Mouse (Mus musculus) stomach, embryonic 14.5 days (tissue): ENCODE data around the gene Cutc. TPM values are rescaled to one million over a fixed set of nuclear protein-coding genes. Genes with fewer than 3 reads are reported as not detected.

ENCODE experiments used
- ATAC-seq: fragments of 200-750 bp; cut with Nextera tagmentation; 2 replicates; pipeline ENCODE4 v1.8.0; 2017; ENCODE audit warnings: low read depth, moderate TSS enrichment; ENCODE audit not compliant: insufficient number of reproducible peaks, insufficient read depth, low FRiP score
- H3K27ac ChIP-seq: fragments of 300-500 bp; sonication (generic); 2 replicates; pipeline ENCODE4 v1.5.1; 2014; ENCODE audit warnings: mild to moderate bottlenecking, low read length, moderate library complexity, mixed read lengths
- H3K27me3 ChIP-seq: fragments of 300-500 bp; sonication (generic); 2 replicates; pipeline ENCODE4 v1.6.1; 2014; ENCODE audit warnings: low read length, control low read depth, mixed read lengths; ENCODE audit not compliant: control insufficient read depth, insufficient read depth
- H3K36me3 ChIP-seq: fragments of 300-500 bp; sonication (generic); 2 replicates; pipeline ENCODE4 v1.6.1; 2014; ENCODE audit warnings: mild to moderate bottlenecking, control low read depth, low read length, moderate library complexity, mixed read lengths; ENCODE audit not compliant: control insufficient read depth, insufficient read depth
- H3K4me1 ChIP-seq: fragments of 300-500 bp; sonication (generic); 2 replicates; pipeline ENCODE4 v1.6.1; 2014; ENCODE audit warnings: low read length, control low read depth, mixed read lengths; ENCODE audit not compliant: control insufficient read depth, insufficient read depth
- H3K4me2 ChIP-seq: fragments of 300-500 bp; sonication (generic); replicated peaks from 2 replicates; pipeline ENCODE4 v1.6.1; 2014; ENCODE audit warnings: low read depth, low read length, control low read depth
- H3K4me3 ChIP-seq: fragments of 300-500 bp; sonication (generic); 2 replicates; pipeline ENCODE4 v1.5.1; 2014; ENCODE audit warnings: low read depth, low read length, control low read depth
- H3K9ac ChIP-seq: fragments of 300-500 bp; sonication (generic); replicated peaks from 2 replicates; pipeline ENCODE4 v1.6.1; 2014; ENCODE audit warnings: low read depth, mild to moderate bottlenecking, control low read depth, low read length, moderate library complexity, mixed read lengths
- H3K9me3 ChIP-seq: fragments of 300-500 bp; sonication (generic); 2 replicates; pipeline ENCODE4 v1.6.1; 2016; ENCODE audit warnings: low read depth, low read length, control low read depth; ENCODE audit not compliant: control insufficient read depth
- WGBS: fragments of 180-500 bp; shearing (Covaris S2); extraction: QIAGEN DNeasy Blood & Tissue Kit; methylation state at CpG from one replicate; pipeline ENCODE4 v1.1.7; 2014; 5-methylcytosine and 5-hydroxymethylcytosine counted together
- polyA plus RNA-seq: library from polyadenylated mRNA; unstranded; fragments of >200 nt; fragmentation: Nextera tagmentation; extraction: Ambion mirVana; gene quantifications from 2 replicates; pipeline ENCODE4 v1.2.1, GENCODE M21; 2014

Cutc gene
- polyA plus RNA-seq, 1 experiment from 2014 or later: 14.8 TPM

DNA sequence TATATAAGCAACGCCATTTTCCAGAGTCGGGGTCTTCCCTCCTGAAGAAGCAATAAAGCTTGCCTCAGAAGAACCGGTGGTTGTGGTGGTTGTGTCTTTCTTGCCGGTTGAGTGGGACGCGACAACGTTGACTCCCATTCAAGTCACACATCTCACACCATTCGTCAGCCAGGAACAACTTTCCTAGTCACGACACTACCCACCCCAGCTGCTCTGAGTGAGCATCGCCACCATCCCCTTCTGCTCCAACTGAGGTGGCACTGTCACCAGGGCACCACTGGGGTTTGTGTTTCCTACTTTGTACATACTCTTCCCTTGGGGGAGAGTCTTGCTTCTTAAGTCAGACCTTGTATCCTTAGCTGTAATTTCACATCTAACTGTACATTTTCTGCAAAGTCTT, 14.4 kb upstream of the Cutc start:
- Histone ChIP-seq H3K27ac (no peak overlapping the region), H3K27me3 (no peaks in the 10 kb centered on the region), H3K9me3 (no peaks in the 10 kb centered on the region), H3K9ac (no peak overlapping the region), H3K4me3 (no peak overlapping the region), H3K4me2 (no peak overlapping the region), H3K36me3 (peaks cover 63% of the 10 kb centered on the region), H3K4me1 (no peaks in the 10 kb centered on the region)
- ATAC-seq: no peak
- 96% methylated on average over 10 of the region's 10 CpGs for WGBS

DNA sequence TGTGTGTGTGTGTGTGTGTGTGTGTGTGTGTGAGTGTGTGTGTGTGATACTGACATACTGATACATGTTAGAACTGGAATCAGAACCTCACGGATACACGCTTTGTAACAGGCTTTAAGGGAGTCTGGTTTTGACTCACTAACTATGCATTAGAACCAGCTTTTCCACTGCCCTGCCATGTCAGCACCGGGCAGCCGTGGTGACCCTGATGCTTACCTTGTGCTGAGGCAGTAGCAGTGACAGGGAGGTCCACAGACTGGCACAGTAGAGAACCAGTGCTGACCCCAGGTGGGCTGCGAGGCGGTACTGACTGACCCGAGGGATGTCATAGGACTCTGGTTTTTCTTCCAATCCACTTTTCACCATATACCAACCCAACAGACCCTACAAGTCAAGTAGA, 9.4 kb upstream of the Cutc start:
- H3K36me3 ChIP-seq: peaks cover 64% of the 10 kb centered on the region

DNA sequence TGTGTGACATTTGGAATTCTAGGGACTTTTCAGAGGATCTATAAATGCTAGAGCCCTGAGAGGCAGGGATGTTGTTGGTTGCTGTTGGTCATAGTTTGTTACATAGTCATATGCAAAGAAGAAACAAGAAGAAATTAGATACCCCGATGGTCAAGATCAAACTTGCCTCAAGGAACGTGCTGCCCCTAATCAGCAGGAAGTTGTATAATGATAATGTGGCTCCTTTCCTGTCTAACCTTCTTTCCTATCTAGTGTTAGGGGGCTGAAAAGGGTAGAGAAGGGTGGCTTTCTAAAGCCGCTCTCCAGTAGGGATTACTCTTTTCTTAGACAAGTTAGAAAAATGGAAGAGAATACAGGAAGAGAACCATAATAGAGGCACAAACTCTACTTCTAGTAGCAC, 7.1 kb upstream of the Cutc start:
- no peak overlapping the region for H3K9ac ChIP-seq
- no peak overlapping the region for H3K4me2 ChIP-seq
- WGBS: 95% methylated on average over 3 of the region's 3 CpGs
- no peaks in the 10 kb centered on the region for H3K27me3 ChIP-seq
- no peak for ATAC-seq
- no peaks in the 10 kb centered on the region for H3K9me3 ChIP-seq
- H3K4me3 ChIP-seq: no peak overlapping the region
- peaks cover 55% of the 10 kb centered on the region for H3K36me3 ChIP-seq
- no peak overlapping the region for H3K27ac ChIP-seq
- no peaks in the 10 kb centered on the region for H3K4me1 ChIP-seq

More for the DNA sequence above, 9.4 kb upstream of the Cutc start:
- Histone ChIP-seq H3K4me1 (no peaks in the 10 kb centered on the region), H3K4me3 (no peak overlapping the region), H3K9me3 (no peaks in the 10 kb centered on the region), H3K4me2 (no peak overlapping the region), H3K27ac (no peak overlapping the region), H3K27me3 (no peaks in the 10 kb centered on the region), H3K9ac (no peak overlapping the region)
- WGBS: 90% methylated on average over 7 of the region's 7 CpGs
- ATAC-seq: no peak

DNA sequence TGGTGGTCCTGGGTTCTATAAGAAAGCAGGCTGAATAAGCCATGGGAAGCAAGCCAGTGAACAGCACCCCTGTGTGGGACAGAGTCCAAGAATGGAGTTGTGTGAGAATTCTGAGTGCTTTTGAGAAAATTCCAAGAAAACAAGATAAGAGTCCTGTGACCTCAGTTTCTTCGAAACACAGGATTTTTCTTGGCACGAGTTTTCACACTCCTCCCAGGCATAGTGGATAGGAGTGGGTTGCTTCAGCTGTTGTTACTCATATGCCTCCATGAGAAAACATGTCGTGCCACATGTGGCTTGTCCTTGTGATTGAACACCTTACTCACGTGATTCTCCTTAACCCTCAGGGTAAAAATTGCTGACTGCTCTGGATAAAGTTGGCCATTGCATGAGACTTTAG, 4.9 kb upstream of the Cutc start:
- H3K27me3 ChIP-seq: no peaks in the 10 kb centered on the region
- H3K4me1 ChIP-seq: no peaks in the 10 kb centered on the region
- H3K4me3 ChIP-seq: no peak overlapping the region
- H3K4me2 ChIP-seq: no peak overlapping the region
- H3K9ac ChIP-seq: no peak overlapping the region
- H3K27ac ChIP-seq: no peak overlapping the region
- H3K9me3 ChIP-seq: no peaks in the 10 kb centered on the region
- no peak for ATAC-seq
- peaks cover 45% of the 10 kb centered on the region for H3K36me3 ChIP-seq
- 88% methylated on average over 4 of the region's 4 CpGs for WGBS

DNA sequence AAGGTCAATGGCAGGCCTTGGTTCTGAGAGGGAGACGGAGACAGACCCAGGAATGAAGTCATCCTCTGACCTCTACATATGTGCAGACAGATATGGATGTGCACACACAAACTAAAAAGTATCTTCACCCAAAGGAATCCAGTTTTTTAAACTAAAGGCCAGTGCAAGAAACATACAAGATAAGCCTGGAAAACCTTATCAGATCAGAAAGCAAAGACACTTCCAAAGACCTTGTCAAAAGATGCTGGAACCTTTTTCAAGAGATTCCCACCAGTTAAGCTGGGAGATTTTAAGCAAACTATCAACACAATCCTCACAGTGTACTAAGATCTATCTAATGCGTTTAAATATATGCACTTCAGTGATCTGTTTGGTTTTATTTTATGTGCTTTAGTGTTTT, 2.8 kb upstream of the Cutc start:
- Histone ChIP-seq H3K9ac (no peak overlapping the region), H3K4me2 (no peak overlapping the region), H3K4me1 (0 out of 2 replicates have a peak, but pooled peaks cover 2% of the 10 kb centered on the region), H3K27me3 (no peaks in the 10 kb centered on the region), H3K4me3 (no peak overlapping the region), H3K36me3 (peaks cover 39% of the 10 kb centered on the region), H3K27ac (no peak overlapping the region), H3K9me3 (no peaks in the 10 kb centered on the region)
- WGBS: 97% methylated on average over 2 of the region's 2 CpGs
- no peak for ATAC-seq

DNA sequence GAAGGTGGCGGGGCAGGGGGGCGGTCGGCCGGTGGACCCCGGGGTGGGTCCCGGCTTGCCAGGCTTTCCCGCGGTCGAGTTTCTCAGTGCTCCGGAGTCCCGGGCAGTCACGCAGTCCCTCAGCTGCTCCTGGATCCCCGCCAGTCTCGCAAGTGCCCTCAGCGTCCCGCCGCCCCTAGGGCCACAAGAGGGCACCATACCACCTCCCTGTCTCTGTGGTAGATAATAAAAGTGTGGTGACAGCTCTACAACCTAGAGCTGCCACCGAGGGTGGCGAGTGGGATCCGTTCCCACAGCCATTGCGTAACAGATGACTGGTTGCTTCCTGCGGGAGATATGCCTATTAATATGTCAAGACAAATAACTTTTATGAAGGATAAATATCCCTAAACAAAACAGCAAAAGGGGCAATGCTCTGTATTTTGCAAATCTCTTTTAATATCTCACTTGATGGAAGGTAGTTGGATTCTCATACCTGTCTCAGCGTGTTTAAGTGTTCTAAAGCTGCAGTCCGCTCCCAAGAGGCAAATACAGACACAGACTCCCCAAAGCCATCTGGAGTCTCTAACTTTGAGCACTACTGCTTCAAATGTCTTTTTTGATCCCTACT, 535 bp downstream of the Cutc start:
- H3K9ac ChIP-seq: peak overlapping the region; percentile 64
- no peaks in the 10 kb centered on the region for H3K27me3 ChIP-seq
- H3K36me3 ChIP-seq: peaks cover 14% of the 10 kb centered on the region
- 0 out of 2 replicates have a peak, but pooled peaks cover 2% of the 10 kb centered on the region for H3K4me1 ChIP-seq
- H3K27ac ChIP-seq: peak overlapping the region; percentile 96
- no peaks in the 10 kb centered on the region for H3K9me3 ChIP-seq
- H3K4me2 ChIP-seq: peak overlapping the region; percentile 61
- WGBS: under 1% methylated on average over 22 of the region's 24 CpGs
- peak overlapping the region; percentile 67 for H3K4me3 ChIP-seq
- peak; percentile 87 for ATAC-seq

DNA sequence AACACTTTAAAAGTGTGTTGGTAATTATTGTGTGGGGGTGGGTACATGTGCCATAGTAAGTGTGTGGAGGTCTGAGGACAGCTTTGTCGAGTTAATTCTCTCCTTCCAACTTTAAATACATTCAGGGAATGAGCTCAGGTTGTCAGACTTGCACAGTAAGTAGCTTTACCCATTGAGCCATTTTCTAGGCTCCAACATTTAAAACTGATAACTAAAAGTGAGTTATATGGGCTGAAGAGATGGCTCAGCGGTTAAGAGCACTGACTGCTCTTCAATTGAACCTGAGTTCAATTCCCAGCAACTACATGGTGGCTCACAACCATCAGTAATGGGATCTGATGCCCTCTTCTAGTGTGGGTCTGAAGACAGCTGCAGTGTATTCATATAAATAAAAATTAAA, 1.4 kb downstream of the Cutc start:
- ATAC-seq: no peak
- peaks cover 5% of the 10 kb centered on the region; the same call in 1 of the 2 replicates for H3K36me3 ChIP-seq
- no peaks in the 10 kb centered on the region for H3K9me3 ChIP-seq
- H3K27me3 ChIP-seq: no peaks in the 10 kb centered on the region
- H3K4me1 ChIP-seq: 0 out of 2 replicates have a peak, but pooled peaks cover 2% of the 10 kb centered on the region
- no peak overlapping the region for H3K4me2 ChIP-seq
- 66% methylated on average over 2 of the region's 2 CpGs for WGBS
- H3K9ac ChIP-seq: no peak overlapping the region
- H3K4me3 ChIP-seq: no peak overlapping the region
- no peak overlapping the region for H3K27ac ChIP-seq

DNA sequence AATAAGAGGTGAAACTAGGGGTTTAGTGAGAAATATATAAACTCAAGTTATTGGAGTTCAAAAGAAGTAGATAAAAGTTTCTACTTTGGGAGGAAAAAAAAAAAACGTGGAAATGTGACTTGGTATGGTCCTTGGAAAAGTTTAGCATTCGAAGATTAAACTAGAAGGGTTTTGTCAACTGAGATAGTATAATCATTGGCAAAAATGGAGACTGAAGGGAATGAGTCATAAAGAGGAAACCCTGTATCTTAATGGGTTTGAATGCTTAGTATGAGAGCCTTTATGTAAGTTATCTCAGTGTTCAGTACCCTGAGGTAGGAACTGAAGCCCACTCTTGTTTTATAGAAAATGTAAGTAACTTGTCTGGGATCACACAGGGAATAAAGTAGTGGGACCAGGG, 2.1 kb downstream of the Cutc start:
- Histone ChIP-seq H3K4me1 (0 out of 2 replicates have a peak, but pooled peaks cover 2% of the 10 kb centered on the region), H3K27ac (no peak overlapping the region), H3K27me3 (no peaks in the 10 kb centered on the region), H3K36me3 (peaks cover 5% of the 10 kb centered on the region; the same call in 1 of the 2 replicates), H3K9me3 (no peaks in the 10 kb centered on the region), H3K9ac (no peak overlapping the region), H3K4me3 (no peak overlapping the region), H3K4me2 (no peak overlapping the region)
- 68% methylated on average over 2 of the region's 2 CpGs for WGBS
- ATAC-seq: no peak

DNA sequence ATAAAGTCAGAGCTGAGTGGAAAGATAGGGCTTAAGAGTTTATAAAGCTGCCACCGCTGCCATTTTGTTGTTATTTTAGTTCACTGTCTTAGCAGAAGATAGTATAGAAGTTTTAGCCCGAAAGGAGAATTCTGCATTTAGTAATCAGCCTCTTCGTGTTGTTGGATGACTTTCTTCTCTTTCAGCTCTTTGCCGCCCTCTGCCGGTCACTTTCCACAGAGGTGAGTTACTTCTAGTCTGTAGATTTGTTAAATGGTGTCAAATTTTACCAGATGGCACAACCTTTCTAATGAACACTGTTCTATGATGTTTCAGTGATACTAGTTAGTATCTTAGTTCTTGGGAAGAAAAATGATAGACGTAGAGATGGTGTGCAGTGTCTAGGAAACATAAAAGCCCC, 7.7 kb downstream of the Cutc start:
- Histone ChIP-seq H3K9ac (no peak overlapping the region), H3K4me2 (no peak overlapping the region), H3K4me1 (no peaks in the 10 kb centered on the region), H3K27ac (no peak overlapping the region), H3K36me3 (no peaks in the 10 kb centered on the region; the same call in 1 of the 2 replicates), H3K9me3 (no peaks in the 10 kb centered on the region), H3K4me3 (no peak overlapping the region), H3K27me3 (no peaks in the 10 kb centered on the region)
- ATAC-seq: no peak
- 22% methylated on average over 6 of the region's 6 CpGs for WGBS
